Mouse (Mus musculus): ENCODE measurements around the gene Lmtk3.

DNA sequence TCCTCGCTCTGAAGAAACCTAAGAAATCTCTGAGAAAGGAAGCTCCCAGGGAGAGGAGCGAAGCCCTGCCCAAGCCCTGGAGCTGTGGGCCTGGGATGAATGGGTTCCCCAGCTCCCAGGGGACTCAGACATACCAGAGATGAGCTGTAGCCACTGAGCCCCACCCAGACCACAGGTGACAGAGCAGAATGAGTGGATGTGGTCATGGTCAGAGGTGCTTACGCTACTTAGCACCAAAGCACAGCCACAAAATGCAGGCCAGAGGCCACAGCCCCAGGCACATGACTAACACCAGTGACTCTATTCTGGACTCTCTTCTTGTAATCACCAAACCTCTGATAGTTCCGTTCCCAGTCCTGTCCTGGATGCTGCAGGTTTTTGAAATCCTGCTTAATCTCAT is 12.4 kb upstream of the Lmtk3 start:
- no peak for TF ChIP-seq CTCF (IDR thresholded peaks at IDR 0.05; ENCODE audit: low read depth)
- TF ChIP-seq EP300 (IDR thresholded peaks at IDR 0.05; ENCODE audit: low read depth), result no peak
